Mouse (Mus musculus) lung, postnatal 0 days (tissue): ENCODE measurements at regions not wholly inside any gene's neighbourhood (a gene's known extent, or its start where the extent isn't known, plus 50 kb on each side); places are given as distances from the start of the nearest gene placed in this dataset.

ENCODE experiments used
- CTCF ChIP-seq: IDR thresholded peaks from 2 replicates; pipeline ENCODE4 v1.5.1; 2016; ENCODE audit warnings: antibody characterized with exemption, mild to moderate bottlenecking
- EP300 ChIP-seq: IDR thresholded peaks from 2 replicates; pipeline ENCODE4 v1.6.1; 2016; ENCODE audit warnings: antibody characterized with exemption, mild to moderate bottlenecking, control low read depth

- TF ChIP-seq CTCF (no peak), EP300 (no peak)
These were observed 113.7 kb downstream of the Gm11146 start for GRCm38 (mm10) chr16:77488155-77488554.
